Mouse (Mus musculus): ENCODE measurements at regions not wholly inside any gene's neighbourhood (a gene's known extent, or its start where the extent isn't known, plus 50 kb on each side); places are given as distances from the start of the nearest gene placed in this dataset.

GRCm38 (mm10) chr10:25061402-25062055 lies 134.2 kb upstream of the Arg1 start:
- TF ChIP-seq CTCF (IDR thresholded peaks at IDR 0.05; ENCODE audit: borderline replicate concordance, control insufficient read depth, extremely low read depth, insufficient read depth, low read length, poor library complexity) (no peak), POLR2A (IDR thresholded peaks at IDR 0.05; ENCODE audit: control insufficient read depth, extremely low read depth, insufficient read depth, low read length, poor library complexity) (no peak)
